Mouse (Mus musculus): ENCODE measurements at regions not wholly inside any gene's neighbourhood (a gene's known extent, or its start where the extent isn't known, plus 50 kb on each side); places are given as distances from the start of the nearest gene placed in this dataset.

- no peak overlapping the region for H3K27ac ChIP-seq (replicated peaks in 1 of 2; ENCODE audit: control insufficient read depth in 1 of 2, insufficient read depth in 1 of 2, low read depth in 2 of 2, low read length in 2 of 2)
- H3K36me3 ChIP-seq (ENCODE audit: control insufficient read depth, insufficient read depth, low read length): no peaks in the 10 kb centered on the region
- H3K4me2 ChIP-seq (ENCODE audit: low read length): no peak overlapping the region
- H3K9me3 ChIP-seq (ENCODE audit: control insufficient read depth, low read length): no peaks in the 10 kb centered on the region
- H3K9ac ChIP-seq (ENCODE audit: low read length): no peak overlapping the region
- no peak overlapping the region for H3K4me3 ChIP-seq (ENCODE audit: control insufficient read depth in 1 of 2, insufficient read depth in 1 of 2, low read depth in 1 of 2, low read length in 2 of 2)
- 86% methylated on average over 8 of the region's 8 CpGs for WGBS
- no peak for ATAC-seq (ENCODE audit: insufficient number of reproducible peaks, insufficient read depth, low FRiP score, low read depth)
- no peaks in the 10 kb centered on the region for H3K27me3 ChIP-seq (ENCODE audit: control insufficient read depth, insufficient read depth, low read length)
- H3K4me1 ChIP-seq (ENCODE audit: control insufficient read depth in 2 of 2, insufficient read depth in 2 of 2, low read length in 2 of 2): peaks cover 0 to 3% of the 10 kb centered on the region in 2 experiments; a peak in 1 of 4 replicates
Observed at GRCm38 (mm10) chr1:183946241-183946640, 66.9 kb upstream of the Dusp10 start.

- no peaks in the 10 kb centered on the region for H3K9me3 ChIP-seq (ENCODE audit: control insufficient read depth, low read length)
- H3K27ac ChIP-seq (replicated peaks in 1 of 2; ENCODE audit: control insufficient read depth in 1 of 2, insufficient read depth in 1 of 2, low read depth in 2 of 2, low read length in 2 of 2): no peak overlapping the region
- no peak overlapping the region for H3K4me3 ChIP-seq (ENCODE audit: control insufficient read depth in 1 of 2, insufficient read depth in 1 of 2, low read depth in 1 of 2, low read length in 2 of 2)
- ATAC-seq (ENCODE audit: insufficient number of reproducible peaks, insufficient read depth, low FRiP score, low read depth): no peak
- H3K4me1 ChIP-seq (ENCODE audit: control insufficient read depth in 2 of 2, insufficient read depth in 2 of 2, low read length in 2 of 2): peaks cover 0 to 3% of the 10 kb centered on the region in 2 experiments; a peak in 1 of 4 replicates
- H3K36me3 ChIP-seq (ENCODE audit: control insufficient read depth, insufficient read depth, low read length): no peaks in the 10 kb centered on the region
- whole genome bisulfite sequencing: 57% methylated on average over 5 of the region's 5 CpGs
- H3K27me3 ChIP-seq (ENCODE audit: control insufficient read depth, insufficient read depth, low read length): no peaks in the 10 kb centered on the region
- no peak overlapping the region for H3K9ac ChIP-seq (ENCODE audit: low read length)
- H3K4me2 ChIP-seq (ENCODE audit: low read length): no peak overlapping the region
Observed at GRCm38 (mm10) chr1:183947066-183947465, 66.0 kb upstream of the Dusp10 start.

- Histone ChIP-seq H3K4me1 (ENCODE audit: control insufficient read depth in 2 of 2, insufficient read depth in 2 of 2, low read length in 2 of 2) (peaks cover 0 to 3% of the 10 kb centered on the region in 2 experiments; a peak in 1 of 4 replicates), H3K4me2 (ENCODE audit: low read length) (no peak overlapping the region), H3K27ac (replicated peaks in 1 of 2; ENCODE audit: control insufficient read depth in 1 of 2, insufficient read depth in 1 of 2, low read depth in 2 of 2, low read length in 2 of 2) (no peak overlapping the region), H3K4me3 (ENCODE audit: control insufficient read depth in 1 of 2, insufficient read depth in 1 of 2, low read depth in 1 of 2, low read length in 2 of 2) (no peak overlapping the region), H3K27me3 (ENCODE audit: control insufficient read depth, insufficient read depth, low read length) (no peaks in the 10 kb centered on the region), H3K36me3 (ENCODE audit: control insufficient read depth, insufficient read depth, low read length) (no peaks in the 10 kb centered on the region), H3K9me3 (ENCODE audit: control insufficient read depth, low read length) (no peaks in the 10 kb centered on the region), H3K9ac (ENCODE audit: low read length) (no peak overlapping the region)
- WGBS: 82% methylated on average over 4 of the region's 4 CpGs
- no peak for ATAC-seq (ENCODE audit: insufficient number of reproducible peaks, insufficient read depth, low FRiP score, low read depth)
Observed at GRCm38 (mm10) chr1:183949205-183949604, 63.9 kb upstream of the Dusp10 start.

- H3K4me1 ChIP-seq (ENCODE audit: control insufficient read depth in 2 of 2, insufficient read depth in 2 of 2, low read length in 2 of 2): no peaks in the 10 kb centered on the region
- no peak overlapping the region for H3K9ac ChIP-seq (ENCODE audit: low read length)
- no peaks in the 10 kb centered on the region for H3K9me3 ChIP-seq (ENCODE audit: control insufficient read depth, low read length)
- 81% methylated on average over 2 of the region's 2 CpGs for WGBS
- no peak overlapping the region for H3K4me2 ChIP-seq (ENCODE audit: low read length)
- H3K27ac ChIP-seq (replicated peaks in 1 of 2; ENCODE audit: control insufficient read depth in 1 of 2, insufficient read depth in 1 of 2, low read depth in 2 of 2, low read length in 2 of 2): no peak overlapping the region
- no peak for ATAC-seq (ENCODE audit: insufficient number of reproducible peaks, insufficient read depth, low FRiP score, low read depth)
- H3K4me3 ChIP-seq (ENCODE audit: control insufficient read depth in 1 of 2, insufficient read depth in 1 of 2, low read depth in 1 of 2, low read length in 2 of 2): no peak overlapping the region
- H3K27me3 ChIP-seq (ENCODE audit: control insufficient read depth, insufficient read depth, low read length): no peaks in the 10 kb centered on the region
- H3K36me3 ChIP-seq (ENCODE audit: control insufficient read depth, insufficient read depth, low read length): no peaks in the 10 kb centered on the region
Observed at GRCm38 (mm10) chr1:183954086-183954485, 59.0 kb upstream of the Dusp10 start.

- no peaks in the 10 kb centered on the region for H3K36me3 ChIP-seq (ENCODE audit: control insufficient read depth, insufficient read depth, low read length)
- no peak overlapping the region for H3K9ac ChIP-seq (ENCODE audit: low read length)
- no peaks in the 10 kb centered on the region for H3K4me1 ChIP-seq (ENCODE audit: control insufficient read depth in 2 of 2, insufficient read depth in 2 of 2, low read length in 2 of 2)
- no peaks in the 10 kb centered on the region for H3K27me3 ChIP-seq (ENCODE audit: control insufficient read depth, insufficient read depth, low read length)
- no peak overlapping the region for H3K4me3 ChIP-seq (ENCODE audit: control insufficient read depth in 1 of 2, insufficient read depth in 1 of 2, low read depth in 1 of 2, low read length in 2 of 2)
- no peak overlapping the region for H3K4me2 ChIP-seq (ENCODE audit: low read length)
- ATAC-seq (ENCODE audit: insufficient number of reproducible peaks, insufficient read depth, low FRiP score, low read depth): no peak
- WGBS: 74% methylated on average over 3 of the region's 3 CpGs
- H3K9me3 ChIP-seq (ENCODE audit: control insufficient read depth, low read length): no peaks in the 10 kb centered on the region
- H3K27ac ChIP-seq (replicated peaks in 1 of 2; ENCODE audit: control insufficient read depth in 1 of 2, insufficient read depth in 1 of 2, low read depth in 2 of 2, low read length in 2 of 2): no peak overlapping the region
Observed at GRCm38 (mm10) chr1:183956391-183956790, 56.7 kb upstream of the Dusp10 start.

GRCm38 (mm10) chr1:183961383-183961782 is 51.7 kb upstream of the Dusp10 start:
- 85% methylated on average over 2 of the region's 2 CpGs for WGBS
- Histone ChIP-seq H3K4me3 (ENCODE audit: control insufficient read depth in 1 of 2, insufficient read depth in 1 of 2, low read depth in 1 of 2, low read length in 2 of 2) (no peak overlapping the region), H3K9ac (ENCODE audit: low read length) (no peak overlapping the region), H3K27ac (replicated peaks in 1 of 2; ENCODE audit: control insufficient read depth in 1 of 2, insufficient read depth in 1 of 2, low read depth in 2 of 2, low read length in 2 of 2) (no peak overlapping the region), H3K9me3 (ENCODE audit: control insufficient read depth, low read length) (no peaks in the 10 kb centered on the region), H3K27me3 (ENCODE audit: control insufficient read depth, insufficient read depth, low read length) (no peaks in the 10 kb centered on the region), H3K4me2 (ENCODE audit: low read length) (no peak overlapping the region), H3K36me3 (ENCODE audit: control insufficient read depth, insufficient read depth, low read length) (no peaks in the 10 kb centered on the region), H3K4me1 (ENCODE audit: control insufficient read depth in 2 of 2, insufficient read depth in 2 of 2, low read length in 2 of 2) (no peaks in the 10 kb centered on the region)
- no peak for ATAC-seq (ENCODE audit: insufficient number of reproducible peaks, insufficient read depth, low FRiP score, low read depth)

GRCm38 (mm10) chr1:183962486-183962885 is 50.6 kb upstream of the Dusp10 start:
- Histone ChIP-seq H3K36me3 (ENCODE audit: control insufficient read depth, insufficient read depth, low read length) (no peaks in the 10 kb centered on the region), H3K27me3 (ENCODE audit: control insufficient read depth, insufficient read depth, low read length) (no peaks in the 10 kb centered on the region), H3K9me3 (ENCODE audit: control insufficient read depth, low read length) (no peaks in the 10 kb centered on the region), H3K4me1 (ENCODE audit: control insufficient read depth in 2 of 2, insufficient read depth in 2 of 2, low read length in 2 of 2) (no peaks in the 10 kb centered on the region), H3K4me3 (ENCODE audit: control insufficient read depth in 1 of 2, insufficient read depth in 1 of 2, low read depth in 1 of 2, low read length in 2 of 2) (no peak overlapping the region), H3K4me2 (ENCODE audit: low read length) (no peak overlapping the region), H3K27ac (replicated peaks in 1 of 2; ENCODE audit: control insufficient read depth in 1 of 2, insufficient read depth in 1 of 2, low read depth in 2 of 2, low read length in 2 of 2) (no peak overlapping the region), H3K9ac (ENCODE audit: low read length) (no peak overlapping the region)
- ATAC-seq (ENCODE audit: insufficient number of reproducible peaks, insufficient read depth, low FRiP score, low read depth): no peak
- 86% methylated on average over 2 of the region's 2 CpGs for WGBS

GRCm38 (mm10) chr1:183963286-183963685 is 49.8 kb upstream of the Dusp10 start:
- Histone ChIP-seq H3K9ac (ENCODE audit: low read length) (no peak overlapping the region), H3K9me3 (ENCODE audit: control insufficient read depth, low read length) (no peaks in the 10 kb centered on the region), H3K27me3 (ENCODE audit: control insufficient read depth, insufficient read depth, low read length) (no peaks in the 10 kb centered on the region), H3K4me3 (ENCODE audit: control insufficient read depth in 1 of 2, insufficient read depth in 1 of 2, low read depth in 1 of 2, low read length in 2 of 2) (no peak overlapping the region), H3K27ac (replicated peaks in 1 of 2; ENCODE audit: control insufficient read depth in 1 of 2, insufficient read depth in 1 of 2, low read depth in 2 of 2, low read length in 2 of 2) (no peak overlapping the region), H3K4me1 (ENCODE audit: control insufficient read depth in 2 of 2, insufficient read depth in 2 of 2, low read length in 2 of 2) (no peaks in the 10 kb centered on the region), H3K36me3 (ENCODE audit: control insufficient read depth, insufficient read depth, low read length) (no peaks in the 10 kb centered on the region), H3K4me2 (ENCODE audit: low read length) (no peak overlapping the region)
- WGBS: 88% methylated on average over 4 of the region's 4 CpGs
- ATAC-seq (ENCODE audit: insufficient number of reproducible peaks, insufficient read depth, low FRiP score, low read depth): no peak

Data from heart, embryonic 14.5 days (tissue).